Comparison of ENCODE assay signal across 8 mouse cellular contexts in genomic region chr7:62382391-62382790, GRCm38 (mm10). TPM values are rescaled to one million over a fixed set of nuclear protein-coding genes. Genes with fewer than 3 reads are reported as not detected.
DNase-seq lines count a peak whose midpoint lies in the region; ATAC-seq lines count a peak whose summit lies in the region.
"Had no signal": no experiment of that assay in that cellular context is flagged by ENCODE, and none has a peak within 500 bp of the region (broad histone marks: within the 10 kb centered on the region; RNA-seq: fewer than 3 reads in every experiment).

No protein-coding gene starts in this region.

- DNase-seq in adrenal gland, postnatal 36 days, result peak; percentile 43 to 58
- peak; percentile 20 to 50 for DNase-seq in kidney, postnatal 36 days
- peak; percentile 82 for DNase-seq in midbrain, embryonic 14.5 days
- DNase-seq in T-cell, adult 2 months (ENCODE audit: low spot score), result no peak

- peaks cover 6% of the 10 kb centered on the region for H3K27me3 ChIP-seq in megakaryocyte, embryonic 14.5 days (replicated peaks)
- no peaks in the 10 kb centered on the region for H3K27me3 ChIP-seq in forebrain, embryonic 13.5 days
- H3K27me3 ChIP-seq in midbrain, embryonic 14.5 days (ENCODE audit: control insufficient read depth, insufficient read depth, low read length), result no peaks in the 10 kb centered on the region

- H3K9me3 ChIP-seq in megakaryocyte, embryonic 14.5 days, result peaks cover 25% of the 10 kb centered on the region
- peaks cover 34% of the 10 kb centered on the region for H3K9me3 ChIP-seq in forebrain, embryonic 13.5 days (replicated peaks)
- peaks cover 16% of the 10 kb centered on the region for H3K9me3 ChIP-seq in midbrain, embryonic 14.5 days (ENCODE audit: control insufficient read depth, low read length)
- H3K9me3 ChIP-seq: liver, embryonic 15.5 days had no signal

- ATAC-seq in megakaryocyte, adult 5-6 weeks (ENCODE audit: poor library complexity, severe bottlenecking), result no peak
- peak; percentile 60 for ATAC-seq in forebrain, embryonic 13.5 days
- ATAC-seq in midbrain, embryonic 14.5 days (ENCODE audit: low FRiP score, low TSS enrichment), result no peak

- H3K9ac ChIP-seq in forebrain, embryonic 13.5 days, result no peak overlapping the region
- no peak overlapping the region for H3K9ac ChIP-seq in midbrain, embryonic 14.5 days (replicated peaks; ENCODE audit: low read length)
- H3K9ac ChIP-seq: liver, embryonic 15.5 days had no signal

- H3K4me1 ChIP-seq in megakaryocyte, embryonic 14.5 days, result no peaks in the 10 kb centered on the region; the same call in 1 of the 2 replicates
- H3K4me1 ChIP-seq in forebrain, embryonic 13.5 days, result 0 out of 2 replicates have a peak, but pooled peaks cover 10% of the 10 kb centered on the region
- 0 out of 2 replicates have a peak, but pooled peaks cover 5% of the 10 kb centered on the region for H3K4me1 ChIP-seq in midbrain, embryonic 14.5 days (ENCODE audit: control insufficient read depth, insufficient read depth, low read length)
- H3K4me1 ChIP-seq: liver, embryonic 15.5 days had no signal

- H3K36me3 ChIP-seq in megakaryocyte, embryonic 14.5 days (replicated peaks; ENCODE audit: low read length), result no peaks in the 10 kb centered on the region
- peaks cover 9% of the 10 kb centered on the region; the same call in 1 of the 2 replicates for H3K36me3 ChIP-seq in forebrain, embryonic 13.5 days (ENCODE audit: poor library complexity, severe bottlenecking)
- 0 out of 2 replicates have a peak, but pooled peaks cover 3% of the 10 kb centered on the region for H3K36me3 ChIP-seq in midbrain, embryonic 14.5 days (ENCODE audit: control insufficient read depth, insufficient read depth, low read length)
- H3K36me3 ChIP-seq: liver, embryonic 15.5 days had no signal

- no peak overlapping the region for H3K27ac ChIP-seq in forebrain, embryonic 13.5 days
- no peak overlapping the region for H3K27ac ChIP-seq in midbrain, embryonic 14.5 days (replicated peaks; ENCODE audit: low read depth, low read length)
- H3K27ac ChIP-seq: liver, embryonic 15.5 days had no signal

- 12% methylated on average over 2 of the region's 2 CpGs for WGBS in forebrain, embryonic 13.5 days
- WGBS in midbrain, embryonic 14.5 days, result 10% methylated on average over 2 of the region's 2 CpGs

- H3K4me2 ChIP-seq in forebrain, embryonic 13.5 days, result no peak overlapping the region
- H3K4me2 ChIP-seq in midbrain, embryonic 14.5 days (ENCODE audit: low read length), result no peak overlapping the region
- H3K4me2 ChIP-seq: liver, embryonic 15.5 days had no signal

- H3K4me3 ChIP-seq in megakaryocyte, embryonic 14.5 days (replicated peaks), result peak overlapping the region; percentile 78
- H3K4me3 ChIP-seq in forebrain, embryonic 13.5 days, result no peak overlapping the region
- no peak overlapping the region for H3K4me3 ChIP-seq in midbrain, embryonic 14.5 days (replicated peaks; ENCODE audit: low read depth, low read length)
- H3K4me3 ChIP-seq: liver, embryonic 15.5 days had no signal

RNA-seq across cellular contexts. Expression of gene Magel2, which starts 5.6 kb away (rescaled TPM):
- not detected in 2 replicates for polyA plus RNA-seq in megakaryocyte, embryonic 14.5 days (2012; ENCODE audit: insufficient read depth, low replicate concordance)
- total RNA-seq in megakaryocyte, adult 5-6 weeks (2015), result not detected in 2 replicates
- total RNA-seq in megakaryocyte, adult 5-6 weeks (2017), result not detected in 2 replicates
- 1 to 10 TPM; 1.3 to 2.4 TPM for total RNA-seq in adrenal gland, postnatal 36 days (2021)
- 16.6 and 22.1 TPM in 2 replicates for polyA plus RNA-seq in forebrain, embryonic 13.5 days (2015; fragmentation: Nextera tagmentation; extraction: Ambion mirVana)
- polyA plus RNA-seq in midbrain, embryonic 14.5 days (2014; fragmentation: Nextera tagmentation; extraction: Ambion mirVana), result 16.2 and 16.3 TPM in 2 replicates

RNA-seq across cellular contexts. Expression of gene Ndn, which starts 36.0 kb away (rescaled TPM):
- 1.6 and 2.8 TPM in 2 replicates for polyA plus RNA-seq in megakaryocyte, embryonic 14.5 days (2012; ENCODE audit: insufficient read depth, low replicate concordance)
- total RNA-seq in megakaryocyte, adult 5-6 weeks (2015), result not detected in 2 replicates
- not detected in 2 replicates for total RNA-seq in megakaryocyte, adult 5-6 weeks (2017)
- 10 to 100 TPM; 71.7 to 87.8 TPM for total RNA-seq in adrenal gland, postnatal 36 days (2021)
- polyA plus RNA-seq in forebrain, embryonic 13.5 days (2015; fragmentation: Nextera tagmentation; extraction: Ambion mirVana), result 381 and 439 TPM in 2 replicates
- polyA plus RNA-seq in midbrain, embryonic 14.5 days (2014; fragmentation: Nextera tagmentation; extraction: Ambion mirVana), result 622 and 693 TPM in 2 replicates

RNA-seq across cellular contexts. Expression of gene Mkrn3, which starts 37.5 kb away (rescaled TPM):
- polyA plus RNA-seq in megakaryocyte, embryonic 14.5 days (2012; ENCODE audit: insufficient read depth, low replicate concordance), result 0.39 TPM in 1 of 2 replicates, not detected in the other
- total RNA-seq in megakaryocyte, adult 5-6 weeks (2015), result not detected in 2 replicates
- not detected in 2 replicates for total RNA-seq in megakaryocyte, adult 5-6 weeks (2017)
- 1 to 10 TPM; 1.0 to 1.1 TPM for total RNA-seq in adrenal gland, postnatal 36 days (2021)
- polyA plus RNA-seq in forebrain, embryonic 13.5 days (2015; fragmentation: Nextera tagmentation; extraction: Ambion mirVana), result 21.7 and 25.0 TPM in 2 replicates
- polyA plus RNA-seq in midbrain, embryonic 14.5 days (2014; fragmentation: Nextera tagmentation; extraction: Ambion mirVana), result 21.9 and 22.5 TPM in 2 replicates

Comparison
In these comparisons a context has a peak if more than half of its experiments do, and no peak if none do; other contexts are left out.
1. RNA of gene Magel2, which starts 5.6 kb away (polyA plus RNA-seq): 16.6 to 22.1 TPM in forebrain, embryonic 13.5 days and 16.2 to 16.3 TPM in midbrain, embryonic 14.5 days; not detected in megakaryocyte, embryonic 14.5 days; every median in the first group is over 10 times any median in the second.
2. RNA of gene Ndn, which starts 36.0 kb away (polyA plus RNA-seq): 622 to 693 TPM in midbrain, embryonic 14.5 days and 381 to 439 TPM in forebrain, embryonic 13.5 days; 1.6 to 2.8 TPM in megakaryocyte, embryonic 14.5 days; every median in the first group is over 100 times any median in the second.
3. RNA of gene Mkrn3, which starts 37.5 kb away (polyA plus RNA-seq): 21.9 to 22.5 TPM in midbrain, embryonic 14.5 days and 21.7 to 25.0 TPM in forebrain, embryonic 13.5 days; 0.39 TPM in megakaryocyte, embryonic 14.5 days; every median in the first group is over 10 times any median in the second.